Mouse (Mus musculus): ENCODE measurements at regions not wholly inside any gene's neighbourhood (a gene's known extent, or its start where the extent isn't known, plus 50 kb on each side); places are given as distances from the start of the nearest gene placed in this dataset.

GRCm38 (mm10) chr2:149737837-149738236 lies 91.2 kb upstream of the Syndig1 start:
- H3K4me3 ChIP-seq (ENCODE audit: insufficient read depth, low read depth, low read length): no peak overlapping the region
- H3K27ac ChIP-seq (replicated peaks; ENCODE audit: insufficient read depth, low read depth, low read length): no peak overlapping the region
- WGBS: 77% methylated on average over 2 of the region's 2 CpGs

GRCm38 (mm10) chr2:149739886-149740285 lies 89.1 kb upstream of the Syndig1 start:
- peaks cover 7% of the 10 kb centered on the region; the same call in 1 of the 2 replicates for H3K27me3 ChIP-seq (ENCODE audit: control insufficient read depth, insufficient read depth, low read length)
- no peak overlapping the region for H3K9ac ChIP-seq (ENCODE audit: low read depth, low read length)
- H3K4me1 ChIP-seq (ENCODE audit: control insufficient read depth, insufficient read depth, low read length): no peaks in the 10 kb centered on the region
- H3K4me3 ChIP-seq (ENCODE audit: insufficient read depth, low read depth, low read length): no peak overlapping the region
- H3K79me2 ChIP-seq (ENCODE audit: control insufficient read depth, insufficient read depth, low read length): no peaks in the 10 kb centered on the region
- TF ChIP-seq CTCF (IDR thresholded peaks at IDR 0.05; ENCODE audit: low read depth, low read length) (no peak), POLR2A (IDR thresholded peaks at IDR 0.05; ENCODE audit: extremely low read depth, insufficient read depth, low read length) (no peak)
- 77% methylated on average over 2 of the region's 2 CpGs for WGBS
- no peaks in the 10 kb centered on the region for H3K36me3 ChIP-seq (ENCODE audit: control insufficient read depth, insufficient read depth, low read length)
- H3K27ac ChIP-seq (replicated peaks; ENCODE audit: insufficient read depth, low read depth, low read length): no peak overlapping the region
- DNase-seq (ENCODE audit: extremely low read depth, low read depth, low spot score): no peak

More at GRCm38 (mm10) chr2:149737837-149738236, 91.2 kb upstream of the Syndig1 start:
- no peaks in the 10 kb centered on the region for H3K36me3 ChIP-seq (ENCODE audit: control insufficient read depth, insufficient read depth, low read length)
- no peak overlapping the region for H3K9ac ChIP-seq (ENCODE audit: low read depth, low read length)
- H3K4me1 ChIP-seq (ENCODE audit: control insufficient read depth, insufficient read depth, low read length): no peaks in the 10 kb centered on the region
- peaks cover 7% of the 10 kb centered on the region; the same call in 1 of the 2 replicates for H3K27me3 ChIP-seq (ENCODE audit: control insufficient read depth, insufficient read depth, low read length)
- H3K79me2 ChIP-seq (ENCODE audit: control insufficient read depth, insufficient read depth, low read length): no peaks in the 10 kb centered on the region
- TF ChIP-seq POLR2A (IDR thresholded peaks at IDR 0.05; ENCODE audit: extremely low read depth, insufficient read depth, low read length) (no peak), CTCF (IDR thresholded peaks at IDR 0.05; ENCODE audit: low read depth, low read length) (no peak)
- no peak for DNase-seq (ENCODE audit: extremely low read depth, low read depth, low spot score)

GRCm38 (mm10) chr2:149742661-149743060 lies 86.3 kb upstream of the Syndig1 start:
- peaks cover 3% of the 10 kb centered on the region; the same call in 1 of the 2 replicates for H3K27me3 ChIP-seq (ENCODE audit: control insufficient read depth, insufficient read depth, low read length)
- no peak overlapping the region for H3K27ac ChIP-seq (replicated peaks; ENCODE audit: insufficient read depth, low read depth, low read length)
- no peak overlapping the region for H3K9ac ChIP-seq (ENCODE audit: low read depth, low read length)
- H3K79me2 ChIP-seq (ENCODE audit: control insufficient read depth, insufficient read depth, low read length): no peaks in the 10 kb centered on the region
- H3K36me3 ChIP-seq (ENCODE audit: control insufficient read depth, insufficient read depth, low read length): no peaks in the 10 kb centered on the region
- no peak for TF ChIP-seq CTCF (IDR thresholded peaks at IDR 0.05; ENCODE audit: low read depth, low read length)
- TF ChIP-seq POLR2A (IDR thresholded peaks at IDR 0.05; ENCODE audit: extremely low read depth, insufficient read depth, low read length): no peak
- DNase-seq (ENCODE audit: extremely low read depth, low read depth, low spot score): no peak
- H3K4me1 ChIP-seq (ENCODE audit: control insufficient read depth, insufficient read depth, low read length): no peaks in the 10 kb centered on the region
- 83% methylated on average over 2 of the region's 2 CpGs for WGBS
- H3K4me3 ChIP-seq (ENCODE audit: insufficient read depth, low read depth, low read length): no peak overlapping the region

- no peaks in the 10 kb centered on the region for H3K36me3 ChIP-seq (ENCODE audit: control insufficient read depth, insufficient read depth, low read length)
- no peaks in the 10 kb centered on the region for H3K4me1 ChIP-seq (ENCODE audit: control insufficient read depth, insufficient read depth, low read length)
- no peaks in the 10 kb centered on the region for H3K79me2 ChIP-seq (ENCODE audit: control insufficient read depth, insufficient read depth, low read length)
- H3K27me3 ChIP-seq (ENCODE audit: control insufficient read depth, insufficient read depth, low read length): no peaks in the 10 kb centered on the region
- DNase-seq (ENCODE audit: extremely low read depth, low read depth, low spot score): no peak
- H3K9ac ChIP-seq (ENCODE audit: low read depth, low read length): no peak overlapping the region
- no peak overlapping the region for H3K4me3 ChIP-seq (ENCODE audit: insufficient read depth, low read depth, low read length)
- WGBS: 79% methylated on average over 9 of the region's 9 CpGs
- no peak overlapping the region for H3K27ac ChIP-seq (replicated peaks; ENCODE audit: insufficient read depth, low read depth, low read length)
- TF ChIP-seq CTCF (IDR thresholded peaks at IDR 0.05; ENCODE audit: low read depth, low read length) (no peak), POLR2A (IDR thresholded peaks at IDR 0.05; ENCODE audit: extremely low read depth, insufficient read depth, low read length) (no peak)
Observed at GRCm38 (mm10) chr2:149748240-149748822, 80.7 kb upstream of the Syndig1 start.

- Histone ChIP-seq H3K27ac (replicated peaks; ENCODE audit: insufficient read depth, low read depth, low read length) (no peak overlapping the region), H3K36me3 (ENCODE audit: control insufficient read depth, insufficient read depth, low read length) (no peaks in the 10 kb centered on the region), H3K9ac (ENCODE audit: low read depth, low read length) (no peak overlapping the region), H3K79me2 (ENCODE audit: control insufficient read depth, insufficient read depth, low read length) (no peaks in the 10 kb centered on the region), H3K27me3 (ENCODE audit: control insufficient read depth, insufficient read depth, low read length) (no peaks in the 10 kb centered on the region; the same call in 1 of the 2 replicates), H3K4me3 (ENCODE audit: insufficient read depth, low read depth, low read length) (no peak overlapping the region), H3K4me1 (ENCODE audit: control insufficient read depth, insufficient read depth, low read length) (no peaks in the 10 kb centered on the region)
- DNase-seq (ENCODE audit: extremely low read depth, low read depth, low spot score): peak; percentile 73
- 28% methylated on average over 4 of the region's 4 CpGs for WGBS
- TF ChIP-seq CTCF (IDR thresholded peaks at IDR 0.05; ENCODE audit: low read depth, low read length): no peak
- TF ChIP-seq POLR2A (IDR thresholded peaks at IDR 0.05; ENCODE audit: extremely low read depth, insufficient read depth, low read length): no peak
Observed at GRCm38 (mm10) chr2:149759151-149759550, 69.9 kb upstream of the Syndig1 start.

- no peak for DNase-seq (ENCODE audit: extremely low read depth, low read depth, low spot score)
- Histone ChIP-seq H3K79me2 (ENCODE audit: control insufficient read depth, insufficient read depth, low read length) (no peaks in the 10 kb centered on the region), H3K36me3 (ENCODE audit: control insufficient read depth, insufficient read depth, low read length) (no peaks in the 10 kb centered on the region), H3K9ac (ENCODE audit: low read depth, low read length) (no peak overlapping the region), H3K27ac (replicated peaks; ENCODE audit: insufficient read depth, low read depth, low read length) (no peak overlapping the region), H3K4me3 (ENCODE audit: insufficient read depth, low read depth, low read length) (no peak overlapping the region), H3K27me3 (ENCODE audit: control insufficient read depth, insufficient read depth, low read length) (no peaks in the 10 kb centered on the region), H3K4me1 (ENCODE audit: control insufficient read depth, insufficient read depth, low read length) (no peaks in the 10 kb centered on the region)
- whole genome bisulfite sequencing: 84% methylated on average over 1 of the region's 1 CpGs
- TF ChIP-seq POLR2A (IDR thresholded peaks at IDR 0.05; ENCODE audit: extremely low read depth, insufficient read depth, low read length): no peak
- TF ChIP-seq CTCF (IDR thresholded peaks at IDR 0.05; ENCODE audit: low read depth, low read length): no peak
Observed at GRCm38 (mm10) chr2:149763864-149764263, 65.1 kb upstream of the Syndig1 start.

Data from liver, adult 2 months (tissue).